15 mouse cellular contexts compared by ENCODE assay signal in genomic region chr8:10974659-10975058, GRCm38 (mm10). TPM values are rescaled to one million over a fixed set of nuclear protein-coding genes. Genes with fewer than 3 reads are reported as not detected.
DNase-seq lines count a peak whose midpoint lies in the region; ATAC-seq lines count a peak whose summit lies in the region.
"Had no signal": no experiment of that assay in that cellular context is flagged by ENCODE, and none has a peak within 500 bp of the region (broad histone marks: within the 10 kb centered on the region; RNA-seq: fewer than 3 reads in every experiment).

No protein-coding gene starts in this region.

- no peak overlapping the region for H3K4me2 ChIP-seq in kidney, embryonic 15.5 days
- H3K4me2 ChIP-seq in midbrain, embryonic 12.5 days (replicated peaks) = no peak overlapping the region
- H3K4me2 ChIP-seq in midbrain, embryonic 13.5 days (replicated peaks) = no peak overlapping the region
- no peak overlapping the region for H3K4me2 ChIP-seq in liver, embryonic 11.5 days
- H3K4me2 ChIP-seq: neural tube, embryonic 12.5 days had no signal

- no peak overlapping the region for H3K4me3 ChIP-seq in kidney, embryonic 15.5 days (replicated peaks)
- no peak overlapping the region for H3K4me3 ChIP-seq in midbrain, embryonic 12.5 days
- H3K4me3 ChIP-seq in midbrain, embryonic 13.5 days (replicated peaks) = no peak overlapping the region
- H3K4me3 ChIP-seq in liver, embryonic 11.5 days (ENCODE audit: low read depth, low read length) = no peak overlapping the region
- H3K4me3 ChIP-seq: heart, adult 2 months; left cerebral cortex, adult 2 months; neural tube, embryonic 12.5 days had no signal

- H3K4me1 ChIP-seq in kidney, embryonic 15.5 days = peaks cover 89% of the 10 kb centered on the region
- H3K4me1 ChIP-seq in midbrain, embryonic 12.5 days = peaks cover 53% of the 10 kb centered on the region
- peaks cover 64% of the 10 kb centered on the region for H3K4me1 ChIP-seq in midbrain, embryonic 13.5 days (replicated peaks)
- peaks cover 54% of the 10 kb centered on the region for H3K4me1 ChIP-seq in liver, embryonic 11.5 days (replicated peaks; ENCODE audit: control insufficient read depth, insufficient read depth, low read length)

- H3K9ac ChIP-seq in kidney, embryonic 15.5 days = no peak overlapping the region
- H3K9ac ChIP-seq in midbrain, embryonic 12.5 days (replicated peaks) = no peak overlapping the region
- no peak overlapping the region for H3K9ac ChIP-seq in midbrain, embryonic 13.5 days (replicated peaks)
- H3K9ac ChIP-seq in liver, embryonic 11.5 days (ENCODE audit: low read depth, low read length) = no peak overlapping the region
- H3K9ac ChIP-seq: neural tube, embryonic 12.5 days had no signal

- no peaks in the 10 kb centered on the region for H3K27me3 ChIP-seq in kidney, embryonic 15.5 days
- peaks cover 10% of the 10 kb centered on the region; the same call in 1 of the 2 replicates for H3K27me3 ChIP-seq in midbrain, embryonic 12.5 days
- peaks cover 13% of the 10 kb centered on the region for H3K27me3 ChIP-seq in midbrain, embryonic 13.5 days
- peaks cover 3% of the 10 kb centered on the region; the same call in 1 of the 2 replicates for H3K27me3 ChIP-seq in liver, embryonic 11.5 days (replicated peaks; ENCODE audit: control insufficient read depth, insufficient read depth, low read length)

- peak overlapping the region; percentile 74 for H3K27ac ChIP-seq in kidney, embryonic 15.5 days
- H3K27ac ChIP-seq in midbrain, embryonic 12.5 days (replicated peaks) = no peak overlapping the region
- H3K27ac ChIP-seq in midbrain, embryonic 13.5 days = no peak overlapping the region
- peak overlapping the region; percentile 66 for H3K27ac ChIP-seq in liver, embryonic 11.5 days (ENCODE audit: low read depth, low read length)
- H3K27ac ChIP-seq: heart, adult 2 months; left cerebral cortex, adult 2 months; neural tube, embryonic 12.5 days had no signal

- intact Hi-C loops in gastrocnemius, postnatal 14 days (cut with DNase I; ENCODE audit: low total_unique reads) = no loop called here

- 26% methylated on average over 2 of the region's 2 CpGs for WGBS in kidney, embryonic 15.5 days
- WGBS in midbrain, embryonic 12.5 days = 14% methylated on average over 2 of the region's 2 CpGs
- WGBS in midbrain, embryonic 13.5 days = 8% methylated on average over 2 of the region's 2 CpGs
- WGBS in liver, embryonic 11.5 days = 34% methylated on average over 2 of the region's 2 CpGs

- H3K36me3 ChIP-seq in kidney, embryonic 15.5 days = no peaks in the 10 kb centered on the region
- no peaks in the 10 kb centered on the region for H3K36me3 ChIP-seq in midbrain, embryonic 12.5 days
- no peaks in the 10 kb centered on the region for H3K36me3 ChIP-seq in midbrain, embryonic 13.5 days
- H3K36me3 ChIP-seq in liver, embryonic 11.5 days (ENCODE audit: control insufficient read depth, insufficient read depth, low read length) = no peaks in the 10 kb centered on the region
- H3K36me3 ChIP-seq: neural tube, embryonic 12.5 days had no signal

- peak; percentile 19; the same call in 1 of the 2 replicates for ATAC-seq in kidney, embryonic 15.5 days (replicated peaks; ENCODE audit: low FRiP score)
- ATAC-seq in midbrain, embryonic 12.5 days (ENCODE audit: low FRiP score, low read depth) = 0 out of 2 replicates have a peak, but pooled peaks have one; percentile 28
- no peak for ATAC-seq in midbrain, embryonic 13.5 days
- 0 out of 2 replicates have a peak, but pooled peaks have one; percentile 15 for ATAC-seq in liver, embryonic 11.5 days (replicated peaks; ENCODE audit: low FRiP score)
- no peak for ATAC-seq in CD4-positive, CD25-positive, alpha-beta regulatory T cell, adult 4 months
- ATAC-seq: activated CD4-positive, CD25-positive, alpha-beta regulatory T cell, adult 4 months had no signal

- no peak for DNase-seq in kidney, postnatal 36 days
- no peak for DNase-seq in liver, embryonic 11.5 days (ENCODE audit: low spot score)
- no peak for DNase-seq in gastrocnemius, postnatal 14 days
- DNase-seq: cerebellum, adult 11 months; heart, adult 2 months; kidney, postnatal 25 days; midbrain, embryonic 14.5 days; thymus, postnatal 14 days had no signal

- H3K9me3 ChIP-seq in kidney, embryonic 15.5 days (replicated peaks) = no peaks in the 10 kb centered on the region
- no peaks in the 10 kb centered on the region for H3K9me3 ChIP-seq in midbrain, embryonic 12.5 days
- H3K9me3 ChIP-seq in midbrain, embryonic 13.5 days = no peaks in the 10 kb centered on the region
- H3K9me3 ChIP-seq in liver, embryonic 11.5 days (ENCODE audit: control insufficient read depth, low read length) = no peaks in the 10 kb centered on the region
- H3K9me3 ChIP-seq: neural tube, embryonic 12.5 days had no signal

RNA-seq across cellular contexts. Expression of gene Irs2, which starts 33.6 kb away (rescaled TPM):
- 5.6 and 5.7 TPM in 2 replicates for polyA plus RNA-seq in kidney, embryonic 15.5 days (2015; fragmentation: Nextera tagmentation; extraction: Ambion mirVana)
- polyA plus RNA-seq in midbrain, embryonic 12.5 days (2016; fragmentation: Nextera tagmentation; extraction: Ambion mirVana) = 7.9 and 10.0 TPM in 2 replicates
- polyA plus RNA-seq in midbrain, embryonic 13.5 days (2015; fragmentation: Nextera tagmentation; extraction: Ambion mirVana) = 5.6 and 5.9 TPM in 2 replicates
- polyA plus RNA-seq in liver, embryonic 11.5 days (2014; fragmentation: Nextera tagmentation; extraction: Ambion mirVana) = 8.3 and 8.9 TPM in 2 replicates
- under 1 TPM; 0.68 to 0.83 TPM for polyA plus RNA-seq in CD4-positive, CD25-positive, alpha-beta regulatory T cell, adult 4 months (2017; shearing (Covaris generic))
- total RNA-seq in gastrocnemius, postnatal 14 days (2021) = 10 to 100 TPM in 1 of 2 experiments, 1 to 10 TPM in 1; 7.9 to 12.3 TPM

Comparison
In these comparisons a context has a peak if more than half of its experiments do, and no peak if none do; other contexts are left out.
1. ATAC-seq: peak in kidney, embryonic 15.5 days (single experiment), midbrain, embryonic 12.5 days (single experiment) and liver, embryonic 11.5 days (single experiment); none in midbrain, embryonic 13.5 days (single experiment) and CD4-positive, CD25-positive, alpha-beta regulatory T cell, adult 4 months (single experiment).
2. H3K27ac ChIP-seq: peak in kidney, embryonic 15.5 days (single experiment) and liver, embryonic 11.5 days (single experiment); none in midbrain, embryonic 12.5 days (single experiment) and midbrain, embryonic 13.5 days (single experiment).